Mouse (Mus musculus) spleen, adult 2 months (tissue): Measurements from ENCODE around the gene Strip1.

Experiments used
- CTCF ChIP-seq: fragments of 200-500 bp; IDR thresholded peaks from 2 replicates; pipeline ENCODE4 v1.5.1; 2011; ENCODE audit warnings: mild to moderate bottlenecking, inconsistent platforms; ENCODE audit not compliant: insufficient read depth, insufficient read length, insufficient replicate concordance; ENCODE audit errors: extremely low read depth
- POLR2A ChIP-seq: fragments of 200-500 bp; IDR thresholded peaks from 2 replicates; pipeline ENCODE4 v1.6.1; 2011; ENCODE audit warnings: low read depth, low read length, inconsistent platforms

DNA sequence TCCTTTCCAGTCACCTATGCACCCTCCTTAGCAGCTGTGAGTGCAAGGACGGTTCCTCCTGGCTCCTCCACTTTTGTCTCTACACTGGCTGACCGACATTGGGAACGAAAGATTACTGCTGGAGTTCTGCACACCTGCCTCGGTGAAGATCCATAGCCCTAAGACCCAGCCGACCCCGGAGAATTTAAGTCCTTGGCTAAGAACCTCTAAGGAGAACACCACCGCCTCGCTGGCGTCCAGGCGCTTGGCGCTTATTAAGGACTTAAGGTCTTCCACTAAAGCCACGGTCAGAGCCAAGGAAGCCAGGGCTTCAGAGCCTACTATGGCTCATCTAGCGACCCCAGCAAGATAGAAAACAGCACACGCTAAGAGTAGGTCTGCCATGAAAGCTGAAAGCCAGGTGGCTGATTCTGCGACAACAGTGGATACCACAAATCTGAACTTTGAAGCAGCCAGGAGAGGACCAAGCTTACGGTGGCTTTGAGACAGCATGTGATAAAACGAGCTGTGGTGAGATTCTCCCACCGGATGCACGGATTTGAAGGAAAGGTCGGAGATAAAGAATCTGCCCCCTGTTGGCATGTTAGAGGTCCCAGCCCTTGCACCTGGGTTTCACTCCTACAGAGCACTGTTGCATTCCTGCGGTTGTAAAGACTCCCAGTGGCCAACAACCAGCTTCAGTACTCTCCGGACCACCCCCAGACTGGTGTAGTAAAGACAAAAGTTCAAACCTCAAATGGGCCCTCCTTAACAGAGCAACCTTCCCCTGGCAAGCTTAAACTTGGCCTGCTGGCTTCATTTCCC, 33.7 kb downstream of the Strip1 start:
- TF ChIP-seq CTCF (no peak), POLR2A (no peak)
